22 mouse cellular contexts compared by ENCODE assay signal in genomic region chr1:121247556-121247955, GRCm38 (mm10).
DNase-seq lines count a peak whose midpoint lies in the region; TF ChIP-seq lines count a peak whose summit lies in the region.
"Had no signal": no experiment of that assay in that cellular context is flagged by ENCODE, and none has a peak within 500 bp of the region (broad histone marks: within the 10 kb centered on the region; RNA-seq: fewer than 3 reads in every experiment).

No protein-coding gene starts in this region.

- TF ChIP-seq CTCF in C2C12 (IDR thresholded peaks at IDR 0.05; ENCODE audit: control insufficient read depth, insufficient read depth, insufficient read length): no peak

- DNase-seq in layer of hippocampus, adult 8-10 months (ENCODE audit: low spot score in 2 of 2): peak; percentile 14 to 18
- no peak for DNase-seq in layer of hippocampus, adult 9-10 months (ENCODE audit: low spot score)
- DNase-seq in 3T3-L1 (ENCODE audit: low read depth, low spot score): peak; percentile 89
- peak; percentile 30 for DNase-seq in gonadal fat pad, adult 2 months (ENCODE audit: low read depth)
- no peak for DNase-seq in gastrocnemius, postnatal 4 days (ENCODE audit: low spot score in 2 of 2)
- DNase-seq in c-Kit-positive CD71-positive TER-119-positive erythroid progenitor cells, embryonic 14.5 days (ENCODE audit: low spot score): no peak
- DNase-seq: adrenal gland, postnatal 25 days; cerebellum, adult 11 months; cerebellum, postnatal 14 days; gastrocnemius, postnatal 25 days; kidney, adult 8-10 months; kidney, postnatal 10 days; liver, embryonic 13.5 days; lung, adult 2 months; right cerebral cortex, postnatal 14 days; thymus, postnatal 14 days had no signal

- H3K36me3 ChIP-seq in C2C12 (ENCODE audit: control insufficient read depth, insufficient read depth): no peaks in the 10 kb centered on the region
- H3K36me3 ChIP-seq: embryonic facial prominence, embryonic 13.5 days; forebrain, embryonic 10.5 days; hindbrain, embryonic 15.5 days; liver, embryonic 13.5 days; midbrain, embryonic 12.5 days had no signal

- H3K79me2 ChIP-seq in C2C12 (ENCODE audit: control insufficient read depth, insufficient read depth): no peaks in the 10 kb centered on the region

- H3K79me3 ChIP-seq in C2C12 (ENCODE audit: low read depth): no peaks in the 10 kb centered on the region

- no peaks in the 10 kb centered on the region for H3K27me3 ChIP-seq in C2C12 (ENCODE audit: control insufficient read depth, insufficient read depth, insufficient read length)
- H3K27me3 ChIP-seq: embryonic facial prominence, embryonic 13.5 days; hindbrain, embryonic 15.5 days; liver, embryonic 13.5 days; midbrain, embryonic 12.5 days had no signal

- H3ac ChIP-seq in C2C12 (ENCODE audit: control insufficient read depth, insufficient read length, low read depth): no peak overlapping the region

- no peak overlapping the region for H3K4me3 ChIP-seq in C2C12 (ENCODE audit: insufficient read depth, poor library complexity, severe bottlenecking)
- H3K4me3 ChIP-seq: embryonic facial prominence, embryonic 13.5 days; forebrain, embryonic 10.5 days; hindbrain, embryonic 15.5 days; layer of hippocampus, adult 2 months; liver, embryonic 13.5 days; midbrain, embryonic 12.5 days had no signal

TF ChIP-seq in C2C12, 6 proteins besides CTCF, POLR2A, EP300 and RAD21:
- TF ChIP-seq MYOG (IDR thresholded peaks at IDR 0.05; ENCODE audit: control insufficient read depth, extremely low read depth, insufficient read length): no peak
- peak; percentile 24 for TF ChIP-seq CEBPB (IDR thresholded peaks at IDR 0.05; ENCODE audit: low read depth)
TF ChIP-seq in C2C12: peak in this region for 1.

Comparison
In these comparisons a context has a peak if more than half of its experiments do, and no peak if none do; other contexts are left out.
1. DNase-seq: peak in layer of hippocampus, adult 8-10 months (2 of 2), 3T3-L1 (single experiment) and gonadal fat pad, adult 2 months (single experiment); none in layer of hippocampus, adult 9-10 months (single experiment), gastrocnemius, postnatal 4 days (0 of 2) and c-Kit-positive CD71-positive TER-119-positive erythroid progenitor cells, embryonic 14.5 days (single experiment).